Mouse (Mus musculus) testis, adult 2 months (tissue): ENCODE data around the gene Ppp1r37. TPM values are rescaled to one million over a fixed set of nuclear protein-coding genes. Genes with fewer than 3 reads are reported as not detected.

ENCODE experiments used
- H3K27ac ChIP-seq: fragments of 200-500 bp; 2 replicates; pipeline ENCODE4 v1.5.1; 2012; ENCODE audit warnings: low read depth, low read length; ENCODE audit not compliant: control insufficient read depth, insufficient read depth
- H3K27me3 ChIP-seq: fragments of 200-500 bp; 2 replicates; pipeline ENCODE4 v1.6.1; 2012; ENCODE audit warnings: mild to moderate bottlenecking, low read length, moderate library complexity; ENCODE audit not compliant: control insufficient read depth, insufficient read depth
- H3K36me3 ChIP-seq: fragments of 200-500 bp; 2 replicates; pipeline ENCODE4 v1.6.1; 2012; ENCODE audit warnings: mild to moderate bottlenecking, low read length; ENCODE audit not compliant: control insufficient read depth, insufficient read depth
- H3K4me1 ChIP-seq: fragments of 200-500 bp; 2 replicates; pipeline ENCODE4 v1.6.1; 2012; ENCODE audit warnings: low read length; ENCODE audit not compliant: control insufficient read depth, insufficient read depth
- H3K4me3 ChIP-seq: fragments of 200-500 bp; 2 replicates; pipeline ENCODE4 v1.5.1; 2012; ENCODE audit warnings: low read depth, mild to moderate bottlenecking, low read length, moderate library complexity, mixed read lengths; ENCODE audit not compliant: control insufficient read depth
- CTCF ChIP-seq: fragments of 200-500 bp; IDR thresholded peaks from 2 replicates; pipeline ENCODE4 v1.5.1; 2012; ENCODE audit warnings: low read depth, mild to moderate bottlenecking, inconsistent platforms, low read length, moderate library complexity; ENCODE audit not compliant: control insufficient read depth, insufficient read depth, insufficient replicate concordance
- POLR2A ChIP-seq: fragments of 200-500 bp; IDR thresholded peaks from 2 replicates; pipeline ENCODE4 v1.6.1; 2012; ENCODE audit warnings: low read depth, mild to moderate bottlenecking, inconsistent platforms, low read length, moderate library complexity; ENCODE audit not compliant: control insufficient read depth
- polyA plus RNA-seq: library from polyadenylated mRNA; depleted of rRNA; stranded (reverse); fragments of >200 nt; gene quantifications from 2 replicates; pipeline ENCODE4 v1.2.3, GENCODE M21; 2012

The Ppp1r37 gene
- polyA plus RNA-seq, 1 experiment, result 37.3 TPM

GRCm38 (mm10) chr7:19532240-19532639, 30.6 kb downstream of the Ppp1r37 start:
- Histone ChIP-seq H3K4me1 (no peaks in the 10 kb centered on the region), H3K36me3 (no peaks in the 10 kb centered on the region; the same call in none of the 2 replicates), H3K27ac (no peak overlapping the region), H3K4me3 (no peak overlapping the region), H3K27me3 (no peaks in the 10 kb centered on the region)
- TF ChIP-seq CTCF, result no peak
- TF ChIP-seq POLR2A, result no peak

- no peak for TF ChIP-seq POLR2A
- TF ChIP-seq CTCF, result no peak
- Histone ChIP-seq H3K36me3 (no peaks in the 10 kb centered on the region; the same call in none of the 2 replicates), H3K27me3 (no peaks in the 10 kb centered on the region), H3K27ac (no peak overlapping the region), H3K4me1 (no peaks in the 10 kb centered on the region), H3K4me3 (no peak overlapping the region)
Measured at GRCm38 (mm10) chr7:19531077-19531476, 31.8 kb downstream of the Ppp1r37 start.

- no peak overlapping the region for H3K4me3 ChIP-seq
Measured at GRCm38 (mm10) chr7:19525105-19525481, 37.8 kb downstream of the Ppp1r37 start.

GRCm38 (mm10) chr7:19524420-19525104, 38.3 kb downstream of the Ppp1r37 start:
- Histone ChIP-seq H3K36me3 (no peaks in the 10 kb centered on the region), H3K4me1 (peaks cover 27% of the 10 kb centered on the region), H3K4me3 (peak overlapping the region; percentile 69), H3K27ac (no peak overlapping the region), H3K27me3 (no peaks in the 10 kb centered on the region)
- TF ChIP-seq CTCF (no peak), POLR2A (no peak)

More at GRCm38 (mm10) chr7:19525105-19525481, 37.8 kb downstream of the Ppp1r37 start:
- H3K36me3 ChIP-seq, result no peaks in the 10 kb centered on the region
- TF ChIP-seq CTCF (no peak), POLR2A (no peak)
- H3K4me1 ChIP-seq, result peaks cover 23% of the 10 kb centered on the region
- no peak overlapping the region for H3K27ac ChIP-seq
- no peaks in the 10 kb centered on the region for H3K27me3 ChIP-seq

GRCm38 (mm10) chr7:19523757-19524419, 39.0 kb downstream of the Ppp1r37 start:
- H3K4me1 ChIP-seq, result peaks cover 28% of the 10 kb centered on the region
- H3K27me3 ChIP-seq, result no peaks in the 10 kb centered on the region
- peak overlapping the region; percentile 69 for H3K4me3 ChIP-seq
- no peak for TF ChIP-seq POLR2A
- TF ChIP-seq CTCF, result peak; percentile 8; the same call in 1 of the 2 replicates
- no peaks in the 10 kb centered on the region for H3K36me3 ChIP-seq
- H3K27ac ChIP-seq, result no peak overlapping the region

GRCm38 (mm10) chr7:19523017-19523756, 39.7 kb downstream of the Ppp1r37 start:
- TF ChIP-seq CTCF, result no peak
- TF ChIP-seq POLR2A, result no peak
- Histone ChIP-seq H3K4me1 (peaks cover 28% of the 10 kb centered on the region), H3K36me3 (no peaks in the 10 kb centered on the region), H3K27me3 (no peaks in the 10 kb centered on the region), H3K4me3 (peak overlapping the region; percentile 69), H3K27ac (no peak overlapping the region)

- no peak for TF ChIP-seq POLR2A
- TF ChIP-seq CTCF, result no peak
- Histone ChIP-seq H3K4me3 (no peak overlapping the region), H3K36me3 (no peaks in the 10 kb centered on the region), H3K4me1 (peaks cover 33% of the 10 kb centered on the region), H3K27me3 (no peaks in the 10 kb centered on the region), H3K27ac (no peak overlapping the region)
Measured at GRCm38 (mm10) chr7:19520032-19520431, 42.8 kb downstream of the Ppp1r37 start.
